Mouse (Mus musculus) urinary bladder, adult 2 months (tissue): ENCODE results near the gene Atrnl1. TPM values are rescaled to one million over a fixed set of nuclear protein-coding genes. Genes with fewer than 3 reads are reported as not detected.

Source experiments
- DNase-seq: peaks from one replicate; pipeline ENCODE4 v3.0.0; 2022; ENCODE audit warnings: low spot score
- polyA plus RNA-seq: library from polyadenylated mRNA; depleted of rRNA; stranded (reverse); fragments of >200 nt; gene quantifications from 2 replicates; pipeline ENCODE4 v1.2.3, GENCODE M21; 2012; rRNA removed

Gene Atrnl1
- polyA plus RNA-seq, 1 experiment: 10.9 TPM

GRCm38 (mm10) chr19:58118864-58119263, 508.0 kb downstream of the Atrnl1 start:
- no peak for DNase-seq

GRCm38 (mm10) chr19:58119681-58120173, 508.9 kb downstream of the Atrnl1 start:
- DNase-seq: no peak

GRCm38 (mm10) chr19:58120661-58121060, 509.8 kb downstream of the Atrnl1 start:
- no peak for DNase-seq

- no peak for DNase-seq
These were observed 510.8 kb downstream of the Atrnl1 start for GRCm38 (mm10) chr19:58121628-58122027.

- DNase-seq: no peak
These were observed 512.8 kb downstream of the Atrnl1 start for GRCm38 (mm10) chr19:58123620-58124019.

GRCm38 (mm10) chr19:58124566-58124965, 513.7 kb downstream of the Atrnl1 start:
- DNase-seq: no peak

GRCm38 (mm10) chr19:58125010-58125409, 514.2 kb downstream of the Atrnl1 start:
- DNase-seq: no peak

- no peak for DNase-seq
These were observed 521.1 kb downstream of the Atrnl1 start for GRCm38 (mm10) chr19:58131896-58132295.

GRCm38 (mm10) chr19:58140191-58140784, 529.5 kb downstream of the Atrnl1 start:
- DNase-seq: no peak

GRCm38 (mm10) chr19:58143853-58144454, 533.1 kb downstream of the Atrnl1 start:
- no peak for DNase-seq

GRCm38 (mm10) chr19:58145521-58145920, 534.7 kb downstream of the Atrnl1 start:
- no peak for DNase-seq

GRCm38 (mm10) chr19:58151257-58151656, 540.4 kb downstream of the Atrnl1 start:
- DNase-seq: no peak

- DNase-seq: no peak
These were observed 550.7 kb downstream of the Atrnl1 start for GRCm38 (mm10) chr19:58161569-58161968.

- DNase-seq: no peak
These were observed 554.2 kb downstream of the Atrnl1 start for GRCm38 (mm10) chr19:58164896-58165634.

GRCm38 (mm10) chr19:58165635-58166015, 554.8 kb downstream of the Atrnl1 start:
- DNase-seq: no peak

GRCm38 (mm10) chr19:58166147-58166546, 555.3 kb downstream of the Atrnl1 start:
- no peak for DNase-seq

GRCm38 (mm10) chr19:58178410-58178809, 567.6 kb downstream of the Atrnl1 start:
- DNase-seq: no peak

- DNase-seq: no peak
These were observed 569.9 kb downstream of the Atrnl1 start for GRCm38 (mm10) chr19:58180773-58181172.

Other genes with a start within 250 kb of the Atrnl1 start
- gene Trub1, start 158.1 kb upstream of the Atrnl1 start, polyA plus RNA-seq: 14.1 and 16.6 TPM in 2 replicates